Comparison of ENCODE assay signal across 15 mouse cellular contexts in the genomic region with DNA sequence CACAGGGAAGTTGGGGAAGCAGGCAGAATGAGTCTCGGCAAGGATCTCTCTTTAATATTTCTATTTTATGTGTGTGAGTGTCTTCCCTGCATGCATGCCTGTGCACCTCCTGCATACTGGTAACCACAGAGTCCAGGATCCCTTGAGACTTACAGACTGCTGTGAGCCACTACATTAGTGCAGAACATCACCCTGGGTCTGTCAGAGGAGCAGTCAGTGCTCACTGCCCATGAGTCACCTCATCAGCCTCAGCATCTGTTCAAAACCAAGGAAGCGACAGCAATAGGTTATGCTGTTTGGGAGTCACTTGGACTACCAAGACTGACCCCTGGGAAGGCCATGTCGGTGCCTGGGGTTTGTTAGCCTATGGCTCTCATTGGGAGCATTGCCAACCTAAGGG. TPM values are rescaled to one million over a fixed set of nuclear protein-coding genes. Genes with fewer than 3 reads are reported as not detected.
DNase-seq lines count a peak whose midpoint lies in the region; ATAC-seq and TF ChIP-seq lines count a peak whose summit lies in the region.
"Had no signal": no experiment of that assay in that cellular context is flagged by ENCODE, and none has a peak within 500 bp of the region (broad histone marks: within the 10 kb centered on the region; RNA-seq: fewer than 3 reads in every experiment).

No protein-coding gene starts in this region.

- H3K36me3 ChIP-seq in forebrain, embryonic 10.5 days (replicated peaks), result no peaks in the 10 kb centered on the region
- no peaks in the 10 kb centered on the region for H3K36me3 ChIP-seq in forebrain, embryonic 13.5 days (ENCODE audit: poor library complexity, severe bottlenecking)
- H3K36me3 ChIP-seq in kidney, adult 2 months (ENCODE audit: control insufficient read depth, insufficient read depth, low read length), result no peaks in the 10 kb centered on the region
- no peaks in the 10 kb centered on the region for H3K36me3 ChIP-seq in stomach, embryonic 16.5 days (ENCODE audit: control insufficient read depth, insufficient read depth, low read length)
- H3K36me3 ChIP-seq in stomach, postnatal 0 days (ENCODE audit: control insufficient read depth, insufficient read depth, low read length), result no peaks in the 10 kb centered on the region
- H3K36me3 ChIP-seq: G1E had no signal

- H3K4me2 ChIP-seq in forebrain, embryonic 13.5 days, result no peak overlapping the region
- no peak overlapping the region for H3K4me2 ChIP-seq in stomach, embryonic 16.5 days (ENCODE audit: low read depth, low read length)
- no peak overlapping the region for H3K4me2 ChIP-seq in stomach, postnatal 0 days (replicated peaks; ENCODE audit: low read depth)

- no peak for ATAC-seq in forebrain, embryonic 13.5 days
- no peak for ATAC-seq in stomach, embryonic 16.5 days (ENCODE audit: insufficient read depth, low FRiP score)
- ATAC-seq in stomach, postnatal 0 days (ENCODE audit: low FRiP score, low TSS enrichment), result no peak

- no peak for TF ChIP-seq POLR2A in kidney, adult 2 months (IDR thresholded peaks at IDR 0.05; ENCODE audit: low read depth, low read length)

- no peak overlapping the region for H3K9ac ChIP-seq in forebrain, embryonic 13.5 days
- no peak overlapping the region for H3K9ac ChIP-seq in stomach, embryonic 16.5 days (ENCODE audit: low read length)
- no peak overlapping the region for H3K9ac ChIP-seq in stomach, postnatal 0 days (ENCODE audit: low read length)

- peaks cover 43% of the 10 kb centered on the region for H3K4me1 ChIP-seq in forebrain, embryonic 10.5 days
- peaks cover 27% of the 10 kb centered on the region for H3K4me1 ChIP-seq in forebrain, embryonic 13.5 days
- H3K4me1 ChIP-seq in kidney, adult 2 months (ENCODE audit: control insufficient read depth, insufficient read depth, low read length), result peaks cover 4% of the 10 kb centered on the region; the same call in 1 of the 2 replicates
- H3K4me1 ChIP-seq in stomach, embryonic 16.5 days (ENCODE audit: control insufficient read depth, insufficient read depth, low read length), result peaks cover 17% of the 10 kb centered on the region
- no peaks in the 10 kb centered on the region for H3K4me1 ChIP-seq in stomach, postnatal 0 days (replicated peaks; ENCODE audit: control insufficient read depth, insufficient read depth)

- TF ChIP-seq EP300 in stomach, postnatal 0 days (optimal IDR thresholded peaks at IDR 0.05), result no peak

- H3K27me3 ChIP-seq in forebrain, embryonic 10.5 days (ENCODE audit: poor library complexity, severe bottlenecking), result no peaks in the 10 kb centered on the region
- 0 out of 2 replicates have a peak, but pooled peaks cover 3% of the 10 kb centered on the region for H3K27me3 ChIP-seq in forebrain, embryonic 13.5 days
- no peaks in the 10 kb centered on the region for H3K27me3 ChIP-seq in kidney, adult 2 months (replicated peaks; ENCODE audit: control insufficient read depth, insufficient read depth, low read length)
- H3K27me3 ChIP-seq in stomach, embryonic 16.5 days (ENCODE audit: control insufficient read depth, insufficient read depth, low read length), result no peaks in the 10 kb centered on the region
- H3K27me3 ChIP-seq in stomach, postnatal 0 days (ENCODE audit: control insufficient read depth, insufficient read depth, low read length), result no peaks in the 10 kb centered on the region

- no peaks in the 10 kb centered on the region for H3K9me3 ChIP-seq in forebrain, embryonic 10.5 days
- H3K9me3 ChIP-seq in forebrain, embryonic 13.5 days (replicated peaks), result no peaks in the 10 kb centered on the region
- no peaks in the 10 kb centered on the region for H3K9me3 ChIP-seq in stomach, embryonic 16.5 days (replicated peaks; ENCODE audit: control insufficient read depth, low read length)
- no peaks in the 10 kb centered on the region for H3K9me3 ChIP-seq in stomach, postnatal 0 days (ENCODE audit: control insufficient read depth, low read length)

- no peak for DNase-seq in forebrain, embryonic 10.5 days (ENCODE audit: extremely low spot score, low spot score)
- no peak for DNase-seq in kidney, adult 2 months
- no peak for DNase-seq in kidney, adult 9 months
- no peak for DNase-seq in stomach, postnatal 0 days (ENCODE audit: low spot score)
- no peak for DNase-seq in cerebellum, adult 11-12 months
- DNase-seq in frontal cortex, adult 2 months (ENCODE audit: extremely low spot score in 1 of 2, low spot score in 1 of 2), result no peak
- DNase-seq: cerebellum, postnatal 36 days; liver; spleen, adult 18-20 months; thymus, adult 18-20 months had no signal

- no peak for TF ChIP-seq CTCF in kidney, adult 2 months (conservative IDR thresholded peaks at IDR 0.05; ENCODE audit: insufficient read depth, insufficient read length, low read depth, low read length)
- no peak for TF ChIP-seq CTCF in stomach, postnatal 0 days (IDR thresholded peaks at IDR 0.05; ENCODE audit: low read depth)

- peak overlapping the region; percentile 26 for H3K27ac ChIP-seq in forebrain, embryonic 10.5 days
- H3K27ac ChIP-seq in forebrain, embryonic 13.5 days, result no peak overlapping the region
- H3K27ac ChIP-seq in kidney, adult 2 months (ENCODE audit: insufficient read depth, low read depth, low read length), result peak overlapping the region; percentile 5
- peak overlapping the region; percentile 4; the same call in 1 of the 2 replicates for H3K27ac ChIP-seq in stomach, embryonic 16.5 days (ENCODE audit: low read length)
- no peak overlapping the region for H3K27ac ChIP-seq in stomach, postnatal 0 days (replicated peaks)
- H3K27ac ChIP-seq: macrophage had no signal

- H3K4me3 ChIP-seq in forebrain, embryonic 10.5 days, result no peak overlapping the region
- no peak overlapping the region for H3K4me3 ChIP-seq in forebrain, embryonic 13.5 days
- no peak overlapping the region for H3K4me3 ChIP-seq in kidney, adult 2 months (ENCODE audit: insufficient read depth, low read depth, low read length)
- H3K4me3 ChIP-seq in stomach, embryonic 16.5 days (replicated peaks; ENCODE audit: low read length), result no peak overlapping the region
- no peak overlapping the region for H3K4me3 ChIP-seq in stomach, postnatal 0 days (ENCODE audit: low read depth, low read length)

- 77% methylated on average over 3 of the region's 3 CpGs for WGBS in forebrain, embryonic 10.5 days
- WGBS in forebrain, embryonic 13.5 days, result 78% methylated on average over 3 of the region's 3 CpGs
- WGBS in kidney, adult 2 months, result 70% methylated on average over 3 of the region's 3 CpGs
- WGBS in stomach, embryonic 16.5 days, result 71% methylated on average over 3 of the region's 3 CpGs
- WGBS in stomach, postnatal 0 days, result 58% methylated on average over 3 of the region's 3 CpGs

RNA-seq across cellular contexts. Expression of a gene that starts 11.9 kb away (rescaled TPM):
- 370 and 377 TPM in 2 replicates for polyA plus RNA-seq in forebrain, embryonic 10.5 days (2016; fragmentation: Nextera tagmentation; extraction: Ambion mirVana)
- polyA plus RNA-seq in forebrain, embryonic 13.5 days (2015; fragmentation: Nextera tagmentation; extraction: Ambion mirVana), result 148 and 171 TPM in 2 replicates
- 184 and 198 TPM in 2 replicates for polyA plus RNA-seq in kidney, adult 2 months (2012; rRNA removed)
- polyA plus RNA-seq in stomach, embryonic 16.5 days (2015; fragmentation: Nextera tagmentation; extraction: Ambion mirVana), result 268 and 308 TPM in 2 replicates
- polyA plus RNA-seq in stomach, postnatal 0 days (2015; fragmentation: Nextera tagmentation; extraction: Ambion mirVana), result 99.3 and 103 TPM in 2 replicates
- polyA plus RNA-seq in frontal cortex, adult 2 months (2012; rRNA removed), result 59.5 and 71.5 TPM in 2 replicates

RNA-seq across cellular contexts. Expression of a gene that starts 21.5 kb away (rescaled TPM):
- 0.18 and 1.0 TPM in 2 replicates for polyA plus RNA-seq in forebrain, embryonic 10.5 days (2016; fragmentation: Nextera tagmentation; extraction: Ambion mirVana)
- 0.71 and 1.1 TPM in 2 replicates for polyA plus RNA-seq in forebrain, embryonic 13.5 days (2015; fragmentation: Nextera tagmentation; extraction: Ambion mirVana)
- 17.9 and 19.9 TPM in 2 replicates for polyA plus RNA-seq in kidney, adult 2 months (2012; rRNA removed)
- 50.6 and 62.3 TPM in 2 replicates for polyA plus RNA-seq in stomach, embryonic 16.5 days (2015; fragmentation: Nextera tagmentation; extraction: Ambion mirVana)
- 57.6 and 58.0 TPM in 2 replicates for polyA plus RNA-seq in stomach, postnatal 0 days (2015; fragmentation: Nextera tagmentation; extraction: Ambion mirVana)
- 0.40 and 0.71 TPM in 2 replicates for polyA plus RNA-seq in frontal cortex, adult 2 months (2012; rRNA removed)
- polyA plus RNA-seq: G1E had no signal

RNA-seq across cellular contexts. Expression of a gene that starts 32.0 kb away (rescaled TPM):
- 8.1 TPM in 2 replicates for polyA plus RNA-seq in forebrain, embryonic 10.5 days (2016; fragmentation: Nextera tagmentation; extraction: Ambion mirVana)
- 12.8 and 15.9 TPM in 2 replicates for polyA plus RNA-seq in forebrain, embryonic 13.5 days (2015; fragmentation: Nextera tagmentation; extraction: Ambion mirVana)
- polyA plus RNA-seq in kidney, adult 2 months (2012; rRNA removed), result 0.67 and 0.99 TPM in 2 replicates
- polyA plus RNA-seq in stomach, embryonic 16.5 days (2015; fragmentation: Nextera tagmentation; extraction: Ambion mirVana), result 4.1 and 7.2 TPM in 2 replicates
- 0.86 and 0.87 TPM in 2 replicates for polyA plus RNA-seq in stomach, postnatal 0 days (2015; fragmentation: Nextera tagmentation; extraction: Ambion mirVana)
- 5.8 and 6.7 TPM in 2 replicates for polyA plus RNA-seq in frontal cortex, adult 2 months (2012; rRNA removed)

RNA-seq across cellular contexts. Expression of a gene that starts 32.1 kb away (rescaled TPM):
- 91.4 and 102 TPM in 2 replicates for polyA plus RNA-seq in forebrain, embryonic 10.5 days (2016; fragmentation: Nextera tagmentation; extraction: Ambion mirVana)
- 290 and 308 TPM in 2 replicates for polyA plus RNA-seq in forebrain, embryonic 13.5 days (2015; fragmentation: Nextera tagmentation; extraction: Ambion mirVana)
- 2.7 and 3.2 TPM in 2 replicates for polyA plus RNA-seq in kidney, adult 2 months (2012; rRNA removed)
- polyA plus RNA-seq in stomach, embryonic 16.5 days (2015; fragmentation: Nextera tagmentation; extraction: Ambion mirVana), result 28.7 and 29.1 TPM in 2 replicates
- 5.5 and 7.0 TPM in 2 replicates for polyA plus RNA-seq in stomach, postnatal 0 days (2015; fragmentation: Nextera tagmentation; extraction: Ambion mirVana)
- 124 and 134 TPM in 2 replicates for polyA plus RNA-seq in frontal cortex, adult 2 months (2012; rRNA removed)

RNA-seq across cellular contexts. Expression of a gene that starts 43.7 kb away (rescaled TPM):
- polyA plus RNA-seq in forebrain, embryonic 10.5 days (2016; fragmentation: Nextera tagmentation; extraction: Ambion mirVana), result not detected in 2 replicates
- polyA plus RNA-seq in forebrain, embryonic 13.5 days (2015; fragmentation: Nextera tagmentation; extraction: Ambion mirVana), result 0.24 TPM in 1 of 2 replicates, not detected in the other
- polyA plus RNA-seq in kidney, adult 2 months (2012; rRNA removed), result 0.10 TPM in 1 of 2 replicates, not detected in the other
- polyA plus RNA-seq in stomach, embryonic 16.5 days (2015; fragmentation: Nextera tagmentation; extraction: Ambion mirVana), result 6.3 and 9.8 TPM in 2 replicates
- polyA plus RNA-seq in stomach, postnatal 0 days (2015; fragmentation: Nextera tagmentation; extraction: Ambion mirVana), result 0.30 and 0.55 TPM in 2 replicates
- polyA plus RNA-seq in frontal cortex, adult 2 months (2012; rRNA removed), result 0.27 TPM in 1 of 2 replicates, not detected in the other
- polyA plus RNA-seq: kidney, embryonic 14.5 days had no signal

Comparison
In these comparisons a context has a peak if more than half of its experiments do, and no peak if none do; other contexts are left out.
1. H3K27ac ChIP-seq: peak in forebrain, embryonic 10.5 days (single experiment), kidney, adult 2 months (single experiment) and stomach, embryonic 16.5 days (single experiment); none in forebrain, embryonic 13.5 days (single experiment) and stomach, postnatal 0 days (single experiment).